Mouse (Mus musculus) CH12.LX (cell line): Measurements from ENCODE around the gene Tbc1d30.
A peak's percentile ranks its signal among the peaks of the same experiment; 100 is the strongest.

ENCODE experiments used
- CTCF ChIP-seq, 2 experiments: IDR thresholded peaks in 1 of 2; conservative IDR thresholded peaks in 1 of 2; 2 replicates each; pipeline ENCODE4 v1.5.1; 2011 to 2012; ENCODE audit warnings: low read depth in 2 of 2, low read length in 2 of 2, improper control_type of control experiment in 1 of 2, inconsistent platforms in 1 of 2, mild to moderate bottlenecking in 1 of 2, moderate library complexity in 1 of 2
- MAFK ChIP-seq: IDR thresholded peaks from 2 replicates; pipeline ENCODE4 v1.6.1; 2011; ENCODE audit warnings: low read length, improper control_type of control experiment; ENCODE audit not compliant: insufficient replicate concordance
- RCOR1 ChIP-seq: conservative IDR thresholded peaks from 2 replicates; pipeline ENCODE4 v1.6.1; 2012; ENCODE audit warnings: low read depth, mild to moderate bottlenecking, inconsistent platforms, low read length, improper control_type of control experiment

DNA sequence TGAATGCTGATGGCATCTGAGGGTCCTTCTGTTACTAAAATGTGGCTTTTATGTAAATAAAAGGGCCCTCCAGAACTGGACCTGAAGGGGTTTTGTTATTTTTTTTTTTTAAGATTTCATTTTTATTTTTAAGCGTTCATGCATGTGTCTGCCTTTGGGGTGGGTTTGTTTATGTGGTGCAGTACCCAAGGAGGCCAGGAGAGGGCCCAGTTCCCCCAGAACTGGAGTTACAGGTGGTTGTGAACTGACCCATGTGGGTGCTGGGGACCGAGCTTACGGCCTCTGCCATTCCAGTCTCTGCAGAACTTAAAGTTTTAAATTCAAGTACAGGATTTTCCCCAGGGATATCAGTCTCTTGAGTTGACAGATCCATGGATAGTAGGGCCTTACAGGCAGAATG is 28.3 kb upstream of the Tbc1d30 start:
- TF ChIP-seq CTCF (conservative IDR thresholded peaks at IDR 0.05 in 1 of 2, IDR thresholded peaks at IDR 0.05 in 1 of 2; ENCODE audit: low read depth in 2 of 2, low read length in 2 of 2) (peak in 1 of 2 experiments; percentile 19; a peak in 2 of 4 replicates), MAFK (no peak), RCOR1 (no peak)
